In genomic region chr15:56337879-56338278, GRCm38 (mm10) we compare ENCODE assay signal across 27 mouse cellular contexts.
DNase-seq lines count a peak whose midpoint lies in the region; ATAC-seq and TF ChIP-seq lines count a peak whose summit lies in the region.
"Had no signal": no experiment of that assay in that cellular context is flagged by ENCODE, and none has a peak within 500 bp of the region (broad histone marks: within the 10 kb centered on the region; RNA-seq: fewer than 3 reads in every experiment).

No protein-coding gene starts in this region.

- no peaks in the 10 kb centered on the region for H3K36me3 ChIP-seq in kidney, postnatal 0 days (ENCODE audit: insufficient read depth, low read length)
- H3K36me3 ChIP-seq in kidney, embryonic 14.5 days (ENCODE audit: control insufficient read depth, insufficient read depth, low read length), result no peaks in the 10 kb centered on the region
- H3K36me3 ChIP-seq in neural tube, embryonic 11.5 days (ENCODE audit: control insufficient read depth, insufficient read depth, low read length), result no peaks in the 10 kb centered on the region
- H3K36me3 ChIP-seq in neural tube, embryonic 15.5 days, result no peaks in the 10 kb centered on the region
- H3K36me3 ChIP-seq in limb, embryonic 11.5 days (ENCODE audit: control insufficient read depth, insufficient read depth, low read length), result no peaks in the 10 kb centered on the region
- H3K36me3 ChIP-seq: forebrain, embryonic 12.5 days; heart, embryonic 10.5 days; intestine, embryonic 15.5 days; liver, embryonic 13.5 days; stomach, embryonic 15.5 days had no signal

- H3K4me1 ChIP-seq in kidney, postnatal 0 days (replicated peaks; ENCODE audit: insufficient read depth, low read length), result no peaks in the 10 kb centered on the region
- H3K4me1 ChIP-seq in kidney, embryonic 14.5 days (ENCODE audit: control insufficient read depth, insufficient read depth, low read length), result no peaks in the 10 kb centered on the region
- H3K4me1 ChIP-seq in neural tube, embryonic 11.5 days (ENCODE audit: control insufficient read depth, insufficient read depth, low read length), result no peaks in the 10 kb centered on the region
- no peaks in the 10 kb centered on the region for H3K4me1 ChIP-seq in neural tube, embryonic 15.5 days
- peaks cover 10% of the 10 kb centered on the region for H3K4me1 ChIP-seq in limb, embryonic 11.5 days (ENCODE audit: control insufficient read depth, insufficient read depth, low read length)
- H3K4me1 ChIP-seq: forebrain, embryonic 12.5 days; intestine, embryonic 15.5 days; liver, embryonic 13.5 days; stomach, embryonic 15.5 days had no signal

- WGBS in kidney, postnatal 0 days, result 9% methylated on average over 5 of the region's 5 CpGs
- 15% methylated on average over 5 of the region's 5 CpGs for WGBS in kidney, embryonic 14.5 days
- 42% methylated on average over 5 of the region's 5 CpGs for WGBS in neural tube, embryonic 11.5 days
- 45% methylated on average over 5 of the region's 5 CpGs for WGBS in neural tube, embryonic 15.5 days
- WGBS in limb, embryonic 11.5 days, result 13% methylated on average over 5 of the region's 5 CpGs

- H3K27me3 ChIP-seq in kidney, postnatal 0 days (ENCODE audit: insufficient read depth, low read length), result no peaks in the 10 kb centered on the region
- no peaks in the 10 kb centered on the region for H3K27me3 ChIP-seq in kidney, embryonic 14.5 days (ENCODE audit: control insufficient read depth, insufficient read depth, low read length)
- no peaks in the 10 kb centered on the region for H3K27me3 ChIP-seq in neural tube, embryonic 11.5 days (ENCODE audit: control insufficient read depth, insufficient read depth, low read length)
- H3K27me3 ChIP-seq in neural tube, embryonic 15.5 days (replicated peaks), result no peaks in the 10 kb centered on the region
- no peaks in the 10 kb centered on the region for H3K27me3 ChIP-seq in limb, embryonic 11.5 days (ENCODE audit: control insufficient read depth, insufficient read depth, low read length)
- H3K27me3 ChIP-seq: forebrain, embryonic 12.5 days; intestine, embryonic 15.5 days; liver, embryonic 13.5 days; stomach, embryonic 15.5 days had no signal

- H3K4me3 ChIP-seq in kidney, postnatal 0 days (replicated peaks; ENCODE audit: low read depth, low read length), result no peak overlapping the region
- no peak overlapping the region for H3K4me3 ChIP-seq in kidney, embryonic 14.5 days (ENCODE audit: low read length)
- no peak overlapping the region for H3K4me3 ChIP-seq in neural tube, embryonic 11.5 days (ENCODE audit: low read depth, low read length)
- no peak overlapping the region for H3K4me3 ChIP-seq in neural tube, embryonic 15.5 days (replicated peaks)
- no peak overlapping the region for H3K4me3 ChIP-seq in limb, embryonic 11.5 days (ENCODE audit: low read depth, low read length)
- H3K4me3 ChIP-seq: forebrain, embryonic 12.5 days; gastrocnemius, adult 2 months; heart, embryonic 10.5 days; intestine, embryonic 15.5 days; left cerebral cortex, adult 2 months; liver, embryonic 13.5 days; myocyte; stomach, embryonic 15.5 days had no signal

- intact Hi-C loops in gastrocnemius, postnatal 36 days (cut with DNase I), result loop anchor here (2.0 to 10.0 kb wide), 3 partner anchors 407 to 1171 kb away; no protein-coding TSS in a partner anchor

- H3K27ac ChIP-seq in kidney, postnatal 0 days, result no peak overlapping the region
- no peak overlapping the region for H3K27ac ChIP-seq in kidney, embryonic 14.5 days (ENCODE audit: low read depth, low read length)
- no peak overlapping the region for H3K27ac ChIP-seq in neural tube, embryonic 11.5 days (ENCODE audit: low read depth, low read length)
- H3K27ac ChIP-seq in neural tube, embryonic 15.5 days (replicated peaks), result no peak overlapping the region
- peak overlapping the region; percentile 73; the same call in 1 of the 2 replicates for H3K27ac ChIP-seq in limb, embryonic 11.5 days (replicated peaks; ENCODE audit: low read depth, low read length)
- H3K27ac ChIP-seq: forebrain, embryonic 12.5 days; gastrocnemius, adult 2 months; heart, embryonic 10.5 days; intestine, embryonic 15.5 days; left cerebral cortex, adult 2 months; liver, embryonic 13.5 days; stomach, embryonic 15.5 days had no signal

- H3K4me2 ChIP-seq in kidney, postnatal 0 days (ENCODE audit: low read length), result no peak overlapping the region
- H3K4me2 ChIP-seq in kidney, embryonic 14.5 days (replicated peaks; ENCODE audit: low read depth, low read length), result no peak overlapping the region
- H3K4me2 ChIP-seq in neural tube, embryonic 11.5 days (ENCODE audit: low read depth), result no peak overlapping the region
- H3K4me2 ChIP-seq in neural tube, embryonic 15.5 days, result no peak overlapping the region
- H3K4me2 ChIP-seq in limb, embryonic 11.5 days (ENCODE audit: low read depth, severe bottlenecking), result no peak overlapping the region
- H3K4me2 ChIP-seq: forebrain, embryonic 12.5 days; intestine, embryonic 15.5 days; liver, embryonic 13.5 days; stomach, embryonic 15.5 days had no signal

- no peaks in the 10 kb centered on the region for H3K9me3 ChIP-seq in kidney, postnatal 0 days (replicated peaks; ENCODE audit: low read length)
- H3K9me3 ChIP-seq in kidney, embryonic 14.5 days (ENCODE audit: control insufficient read depth, low read length), result no peaks in the 10 kb centered on the region
- no peaks in the 10 kb centered on the region for H3K9me3 ChIP-seq in neural tube, embryonic 11.5 days (ENCODE audit: control insufficient read depth, low read length)
- no peaks in the 10 kb centered on the region for H3K9me3 ChIP-seq in neural tube, embryonic 15.5 days (replicated peaks)
- H3K9me3 ChIP-seq in limb, embryonic 11.5 days (ENCODE audit: control insufficient read depth, low read length), result no peaks in the 10 kb centered on the region
- H3K9me3 ChIP-seq: forebrain, embryonic 12.5 days; heart, embryonic 10.5 days; intestine, embryonic 15.5 days; liver, embryonic 13.5 days; stomach, embryonic 15.5 days had no signal

- ATAC-seq in kidney, postnatal 0 days (replicated peaks; ENCODE audit: low FRiP score, low read depth), result no peak
- no peak for ATAC-seq in kidney, embryonic 14.5 days (ENCODE audit: low FRiP score, low TSS enrichment)
- ATAC-seq in neural tube, embryonic 11.5 days (ENCODE audit: insufficient read depth, low FRiP score, low TSS enrichment), result no peak
- no peak; the same call in 1 of the 2 replicates for ATAC-seq in neural tube, embryonic 15.5 days (ENCODE audit: low FRiP score)
- ATAC-seq in limb, embryonic 11.5 days (ENCODE audit: insufficient number of reproducible peaks, low FRiP score, low TSS enrichment, low read depth), result peak; percentile 77
- ATAC-seq: activated CD4-positive, CD25-positive, alpha-beta regulatory T cell, adult 4 months; hindbrain, embryonic 16.5 days; intestine, embryonic 15.5 days; midbrain, embryonic 16.5 days had no signal

- DNase-seq in kidney, postnatal 0 days (ENCODE audit: low spot score), result peak; percentile 50
- peak; percentile 13 for DNase-seq in neural tube, embryonic 11.5 days (ENCODE audit: low spot score)
- DNase-seq in limb, embryonic 11.5 days (ENCODE audit: low spot score), result peak; percentile 51
- no peak for DNase-seq in adrenal gland, postnatal 25 days
- no peak for DNase-seq in gastrocnemius, postnatal 36 days
- DNase-seq: adrenal gland, adult 8-10 months; cerebellum, adult 18-20 months; cerebellum, postnatal 25 days; gastrocnemius, adult 2 months; heart, postnatal 4 days; liver, embryonic 13.5 days; lung, adult 2 months; lung, postnatal 4 days; right cerebral cortex, adult 18-20 months; thymus, adult 18-20 months; thymus, postnatal 4 days had no signal

- no peak overlapping the region for H3K9ac ChIP-seq in kidney, postnatal 0 days (ENCODE audit: low read depth, low read length)
- no peak overlapping the region for H3K9ac ChIP-seq in kidney, embryonic 14.5 days (ENCODE audit: low read depth, low read length)
- no peak overlapping the region for H3K9ac ChIP-seq in neural tube, embryonic 11.5 days (ENCODE audit: low read length)
- no peak overlapping the region for H3K9ac ChIP-seq in neural tube, embryonic 15.5 days (replicated peaks)
- no peak overlapping the region; the same call in 1 of the 2 replicates for H3K9ac ChIP-seq in limb, embryonic 11.5 days (ENCODE audit: low read length)
- H3K9ac ChIP-seq: forebrain, embryonic 12.5 days; intestine, embryonic 15.5 days; liver, embryonic 13.5 days; stomach, embryonic 15.5 days had no signal

- no peak for TF ChIP-seq CTCF in kidney, postnatal 0 days (IDR thresholded peaks at IDR 0.05; ENCODE audit: low read depth)

Comparison
In these comparisons a context has a peak if more than half of its experiments do, and no peak if none do; other contexts are left out.
1. DNase-seq: peak in kidney, postnatal 0 days (single experiment), neural tube, embryonic 11.5 days (single experiment) and limb, embryonic 11.5 days (single experiment); none in adrenal gland, postnatal 25 days (single experiment) and gastrocnemius, postnatal 36 days (0 of 2).